Mouse (Mus musculus): Measurements from ENCODE around the gene A830031A19Rik. TPM values are rescaled to one million over a fixed set of nuclear protein-coding genes. Genes with fewer than 3 reads are reported as not detected.

Gene A830031A19Rik
- polyA plus RNA-seq, 1 experiment from 2014 or later, result not detected

- Histone ChIP-seq H3K27ac (ENCODE audit: low read length) (peak overlapping the region; percentile 55), H3K9ac (ENCODE audit: low read depth, low read length) (peak overlapping the region; percentile 68), H3K4me3 (ENCODE audit: low read depth, low read length) (peak overlapping the region; percentile 75), H3K9me3 (replicated peaks; ENCODE audit: control insufficient read depth, low read length) (no peaks in the 10 kb centered on the region), H3K4me1 (ENCODE audit: control insufficient read depth, low read depth, low read length) (peaks cover 23% of the 10 kb centered on the region), H3K36me3 (ENCODE audit: control insufficient read depth, insufficient read depth) (no peaks in the 10 kb centered on the region), H3K27me3 (ENCODE audit: control insufficient read depth, insufficient read depth, low read depth, low read length) (peaks cover 22% of the 10 kb centered on the region), H3K4me2 (ENCODE audit: low read depth, low read length) (peak overlapping the region; percentile 99)
- 0% methylated on average over 32 of the region's 32 CpGs for WGBS (ENCODE audit: insufficient replicate concordance)
- peak; percentile 36 for ATAC-seq (ENCODE audit: low read depth)
These were observed 1.3 kb upstream of the A830031A19Rik start for GRCm38 (mm10) chr11:24076127-24076650.

- Histone ChIP-seq H3K27me3 (ENCODE audit: control insufficient read depth, insufficient read depth, low read depth, low read length) (peaks cover 22% of the 10 kb centered on the region), H3K36me3 (ENCODE audit: control insufficient read depth, insufficient read depth) (no peaks in the 10 kb centered on the region), H3K4me2 (ENCODE audit: low read depth, low read length) (peak overlapping the region; percentile 99), H3K9me3 (replicated peaks; ENCODE audit: control insufficient read depth, low read length) (no peaks in the 10 kb centered on the region), H3K4me3 (ENCODE audit: low read depth, low read length) (peak overlapping the region; percentile 75), H3K9ac (ENCODE audit: low read depth, low read length) (peak overlapping the region; percentile 68), H3K27ac (ENCODE audit: low read length) (peak overlapping the region; percentile 55), H3K4me1 (ENCODE audit: control insufficient read depth, low read depth, low read length) (peaks cover 23% of the 10 kb centered on the region)
- ATAC-seq (ENCODE audit: low read depth), result no peak
- under 1% methylated on average over 17 of the region's 17 CpGs for WGBS (ENCODE audit: insufficient replicate concordance)
These were observed 752 bp upstream of the A830031A19Rik start for GRCm38 (mm10) chr11:24075486-24076126.

GRCm38 (mm10) chr11:24074021-24074591 is 748 bp downstream of the A830031A19Rik start:
- peak overlapping the region; percentile 49 for H3K4me3 ChIP-seq (ENCODE audit: low read depth, low read length)
- peaks cover 24% of the 10 kb centered on the region for H3K27me3 ChIP-seq (ENCODE audit: control insufficient read depth, insufficient read depth, low read depth, low read length)
- no peaks in the 10 kb centered on the region for H3K9me3 ChIP-seq (replicated peaks; ENCODE audit: control insufficient read depth, low read length)
- H3K27ac ChIP-seq (ENCODE audit: low read length), result no peak overlapping the region
- peak overlapping the region; percentile 99 for H3K4me2 ChIP-seq (ENCODE audit: low read depth, low read length)
- H3K36me3 ChIP-seq (ENCODE audit: control insufficient read depth, insufficient read depth), result no peaks in the 10 kb centered on the region
- H3K9ac ChIP-seq (ENCODE audit: low read depth, low read length), result no peak overlapping the region
- ATAC-seq (ENCODE audit: low read depth), result no peak
- under 1% methylated on average over 18 of the region's 18 CpGs for WGBS (ENCODE audit: insufficient replicate concordance)
- peaks cover 15% of the 10 kb centered on the region for H3K4me1 ChIP-seq (ENCODE audit: control insufficient read depth, low read depth, low read length)

- Histone ChIP-seq H3K9ac (ENCODE audit: low read depth, low read length) (no peak overlapping the region), H3K36me3 (ENCODE audit: control insufficient read depth, insufficient read depth) (no peaks in the 10 kb centered on the region), H3K9me3 (replicated peaks; ENCODE audit: control insufficient read depth, low read length) (no peaks in the 10 kb centered on the region), H3K4me1 (ENCODE audit: control insufficient read depth, low read depth, low read length) (no peaks in the 10 kb centered on the region), H3K4me2 (ENCODE audit: low read depth, low read length) (no peak overlapping the region), H3K27ac (ENCODE audit: low read length) (no peak overlapping the region), H3K27me3 (ENCODE audit: control insufficient read depth, insufficient read depth, low read depth, low read length) (peaks cover 45% of the 10 kb centered on the region), H3K4me3 (ENCODE audit: low read depth, low read length) (no peak overlapping the region)
- no peak for ATAC-seq (ENCODE audit: low read depth)
- 40% methylated on average over 4 of the region's 4 CpGs for WGBS (ENCODE audit: insufficient replicate concordance)
These were observed 9.5 kb downstream of the A830031A19Rik start for GRCm38 (mm10) chr11:24065313-24065712.

GRCm38 (mm10) chr11:24064221-24064620 is 10.6 kb downstream of the A830031A19Rik start:
- no peaks in the 10 kb centered on the region for H3K9me3 ChIP-seq (replicated peaks; ENCODE audit: control insufficient read depth, low read length)
- no peak overlapping the region for H3K4me3 ChIP-seq (ENCODE audit: low read depth, low read length)
- H3K4me1 ChIP-seq (ENCODE audit: control insufficient read depth, low read depth, low read length), result no peaks in the 10 kb centered on the region
- H3K27ac ChIP-seq (ENCODE audit: low read length), result no peak overlapping the region
- no peaks in the 10 kb centered on the region for H3K36me3 ChIP-seq (ENCODE audit: control insufficient read depth, insufficient read depth)
- peaks cover 51% of the 10 kb centered on the region for H3K27me3 ChIP-seq (ENCODE audit: control insufficient read depth, insufficient read depth, low read depth, low read length)
- WGBS (ENCODE audit: insufficient replicate concordance), result 54% methylated on average over 6 of the region's 6 CpGs
- no peak overlapping the region for H3K9ac ChIP-seq (ENCODE audit: low read depth, low read length)
- ATAC-seq (ENCODE audit: low read depth), result no peak
- H3K4me2 ChIP-seq (ENCODE audit: low read depth, low read length), result no peak overlapping the region

- Histone ChIP-seq H3K4me3 (ENCODE audit: low read depth, low read length) (no peak overlapping the region), H3K27ac (ENCODE audit: low read length) (no peak overlapping the region), H3K4me2 (ENCODE audit: low read depth, low read length) (no peak overlapping the region), H3K36me3 (ENCODE audit: control insufficient read depth, insufficient read depth) (no peaks in the 10 kb centered on the region), H3K27me3 (ENCODE audit: control insufficient read depth, insufficient read depth, low read depth, low read length) (peaks cover 60% of the 10 kb centered on the region), H3K9me3 (replicated peaks; ENCODE audit: control insufficient read depth, low read length) (no peaks in the 10 kb centered on the region), H3K9ac (ENCODE audit: low read depth, low read length) (no peak overlapping the region), H3K4me1 (ENCODE audit: control insufficient read depth, low read depth, low read length) (no peaks in the 10 kb centered on the region)
- WGBS (ENCODE audit: insufficient replicate concordance), result 38% methylated on average over 9 of the region's 9 CpGs
- ATAC-seq (ENCODE audit: low read depth), result no peak
These were observed 12.3 kb downstream of the A830031A19Rik start for GRCm38 (mm10) chr11:24062495-24063096.

- Histone ChIP-seq H3K4me3 (ENCODE audit: low read depth, low read length) (no peak overlapping the region), H3K9ac (ENCODE audit: low read depth, low read length) (no peak overlapping the region), H3K9me3 (replicated peaks; ENCODE audit: control insufficient read depth, low read length) (no peaks in the 10 kb centered on the region), H3K27ac (ENCODE audit: low read length) (no peak overlapping the region), H3K4me1 (ENCODE audit: control insufficient read depth, low read depth, low read length) (no peaks in the 10 kb centered on the region), H3K4me2 (ENCODE audit: low read depth, low read length) (no peak overlapping the region), H3K27me3 (ENCODE audit: control insufficient read depth, insufficient read depth, low read depth, low read length) (peaks cover 60% of the 10 kb centered on the region), H3K36me3 (ENCODE audit: control insufficient read depth, insufficient read depth) (no peaks in the 10 kb centered on the region)
- WGBS (ENCODE audit: insufficient replicate concordance), result 3% methylated on average over 14 of the region's 14 CpGs
- no peak for ATAC-seq (ENCODE audit: low read depth)
These were observed 13.0 kb downstream of the A830031A19Rik start for GRCm38 (mm10) chr11:24061819-24062218.

- H3K36me3 ChIP-seq (ENCODE audit: control insufficient read depth, insufficient read depth), result no peaks in the 10 kb centered on the region
- H3K9me3 ChIP-seq (replicated peaks; ENCODE audit: control insufficient read depth, low read length), result no peaks in the 10 kb centered on the region
- no peak for ATAC-seq (ENCODE audit: low read depth)
- no peak overlapping the region for H3K27ac ChIP-seq (ENCODE audit: low read length)
- 17% methylated on average over 5 of the region's 5 CpGs for WGBS (ENCODE audit: insufficient replicate concordance)
- H3K4me3 ChIP-seq (ENCODE audit: low read depth, low read length), result no peak overlapping the region
- H3K9ac ChIP-seq (ENCODE audit: low read depth, low read length), result no peak overlapping the region
- no peaks in the 10 kb centered on the region for H3K4me1 ChIP-seq (ENCODE audit: control insufficient read depth, low read depth, low read length)
- H3K27me3 ChIP-seq (ENCODE audit: control insufficient read depth, insufficient read depth, low read depth, low read length), result peaks cover 53% of the 10 kb centered on the region
- H3K4me2 ChIP-seq (ENCODE audit: low read depth, low read length), result no peak overlapping the region
These were observed 14.4 kb downstream of the A830031A19Rik start for GRCm38 (mm10) chr11:24060428-24060827.

- Histone ChIP-seq H3K4me1 (ENCODE audit: control insufficient read depth, low read depth, low read length) (no peaks in the 10 kb centered on the region), H3K27me3 (ENCODE audit: control insufficient read depth, insufficient read depth, low read depth, low read length) (peaks cover 50% of the 10 kb centered on the region), H3K36me3 (ENCODE audit: control insufficient read depth, insufficient read depth) (no peaks in the 10 kb centered on the region), H3K9me3 (replicated peaks; ENCODE audit: control insufficient read depth, low read length) (no peaks in the 10 kb centered on the region), H3K4me3 (ENCODE audit: low read depth, low read length) (no peak overlapping the region), H3K27ac (ENCODE audit: low read length) (no peak overlapping the region), H3K4me2 (ENCODE audit: low read depth, low read length) (no peak overlapping the region), H3K9ac (ENCODE audit: low read depth, low read length) (no peak overlapping the region)
- 31% methylated on average over 1 of the region's 1 CpGs for WGBS (ENCODE audit: insufficient replicate concordance)
- ATAC-seq (ENCODE audit: low read depth), result no peak
These were observed 15.7 kb downstream of the A830031A19Rik start for GRCm38 (mm10) chr11:24059137-24059536.

Data from liver, embryonic 16.5 days (tissue).